Mouse (Mus musculus) spleen, postnatal 10 days (tissue): ENCODE data around the gene Corin.

Source experiments
- DNase-seq, 2 experiments: peaks; one replicate each; pipeline ENCODE4 v3.0.0; 2021 to 2022; ENCODE audit warnings: low spot score in 2 of 2

The Corin gene

GRCm38 (mm10) chr5:72503531-72504523 lies at the start of gene Corin:
Gene Corin, minus strand, starts transcription at chr5:72504473.
- no peak for DNase-seq

GRCm38 (mm10) chr5:72551209-72551608 lies 46.9 kb upstream of the Corin start:
- no peak for DNase-seq

- DNase-seq = no peak
These were observed 24.6 kb upstream of the Corin start for GRCm38 (mm10) chr5:72528896-72529295.

GRCm38 (mm10) chr5:72513808-72514207 lies 9.5 kb upstream of the Corin start:
- no peak for DNase-seq

- DNase-seq = no peak
These were observed 1.5 kb upstream of the Corin start for GRCm38 (mm10) chr5:72505740-72506139.

GRCm38 (mm10) chr5:72502778-72503177 lies 1.5 kb downstream of the Corin start:
- no peak for DNase-seq

GRCm38 (mm10) chr5:72501763-72502162 lies 2.5 kb downstream of the Corin start:
- no peak for DNase-seq

- DNase-seq = no peak
These were observed 6.0 kb downstream of the Corin start for GRCm38 (mm10) chr5:72498271-72498670.

GRCm38 (mm10) chr5:72496756-72497155 lies 7.5 kb downstream of the Corin start:
- DNase-seq = no peak

GRCm38 (mm10) chr5:72493906-72494305 lies 10.4 kb downstream of the Corin start:
- DNase-seq = no peak

GRCm38 (mm10) chr5:72491232-72491631 lies 13.0 kb downstream of the Corin start:
- no peak for DNase-seq

- no peak for DNase-seq
These were observed 23.8 kb downstream of the Corin start for GRCm38 (mm10) chr5:72480456-72480855.

GRCm38 (mm10) chr5:72472317-72473009 lies 31.8 kb downstream of the Corin start:
- no peak for DNase-seq

GRCm38 (mm10) chr5:72471746-72472145 lies 32.5 kb downstream of the Corin start:
- DNase-seq = no peak

- no peak for DNase-seq
These were observed 39.3 kb downstream of the Corin start for GRCm38 (mm10) chr5:72464932-72465331.

GRCm38 (mm10) chr5:72459374-72460112 lies 44.7 kb downstream of the Corin start:
- no peak for DNase-seq

GRCm38 (mm10) chr5:72453690-72454089 lies 50.6 kb downstream of the Corin start:
- DNase-seq = no peak

- DNase-seq = no peak
These were observed 51.1 kb downstream of the Corin start for GRCm38 (mm10) chr5:72453176-72453575.

- no peak for DNase-seq
These were observed 51.5 kb downstream of the Corin start for GRCm38 (mm10) chr5:72452750-72453149.

- DNase-seq = no peak
These were observed 55.4 kb downstream of the Corin start for GRCm38 (mm10) chr5:72448846-72449245.

- no peak for DNase-seq
These were observed 58.2 kb downstream of the Corin start for GRCm38 (mm10) chr5:72446104-72446503.

GRCm38 (mm10) chr5:72443946-72444345 lies 60.3 kb downstream of the Corin start:
- DNase-seq = no peak
